Mouse (Mus musculus): ENCODE measurements at regions not wholly inside any gene's neighbourhood (a gene's known extent, or its start where the extent isn't known, plus 50 kb on each side); places are given as distances from the start of the nearest gene placed in this dataset.

- DNase-seq (ENCODE audit: low read depth), result no peak
Observed at GRCm38 (mm10) chr1:133474546-133474945, 50.4 kb upstream of the Sox13 start.

All from gonadal fat pad, adult 2 months (tissue).